Mouse (Mus musculus) spleen, postnatal 14 days (tissue): ENCODE data around the gene Ccdc151.

Experiments used
- DNase-seq, 2 experiments: peaks; one replicate each; pipeline ENCODE4 v3.0.0; 2021 to 2022; ENCODE audit warnings: low spot score in 2 of 2

Ccdc151 gene

DNA sequence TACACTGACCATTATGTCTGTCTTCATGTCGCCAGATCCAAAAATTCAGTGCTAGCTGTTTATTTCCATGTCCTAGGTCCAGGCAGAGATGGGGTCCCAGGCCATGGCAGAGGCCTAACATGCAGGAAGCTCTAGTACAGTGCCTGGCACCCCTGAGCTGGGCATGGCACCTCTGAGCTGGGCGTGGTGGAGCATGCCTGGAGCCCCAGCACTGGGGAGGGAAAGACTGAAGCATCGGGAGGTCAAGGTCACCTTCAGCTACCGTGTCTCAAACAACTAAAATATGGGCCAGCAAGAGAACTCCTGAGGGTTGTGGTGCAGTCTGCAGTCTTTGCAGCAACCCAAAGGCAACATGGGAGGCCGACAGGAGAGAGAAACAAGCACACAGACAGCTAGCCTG, 44.1 kb downstream of the Ccdc151 start:
- DNase-seq, result no peak

DNA sequence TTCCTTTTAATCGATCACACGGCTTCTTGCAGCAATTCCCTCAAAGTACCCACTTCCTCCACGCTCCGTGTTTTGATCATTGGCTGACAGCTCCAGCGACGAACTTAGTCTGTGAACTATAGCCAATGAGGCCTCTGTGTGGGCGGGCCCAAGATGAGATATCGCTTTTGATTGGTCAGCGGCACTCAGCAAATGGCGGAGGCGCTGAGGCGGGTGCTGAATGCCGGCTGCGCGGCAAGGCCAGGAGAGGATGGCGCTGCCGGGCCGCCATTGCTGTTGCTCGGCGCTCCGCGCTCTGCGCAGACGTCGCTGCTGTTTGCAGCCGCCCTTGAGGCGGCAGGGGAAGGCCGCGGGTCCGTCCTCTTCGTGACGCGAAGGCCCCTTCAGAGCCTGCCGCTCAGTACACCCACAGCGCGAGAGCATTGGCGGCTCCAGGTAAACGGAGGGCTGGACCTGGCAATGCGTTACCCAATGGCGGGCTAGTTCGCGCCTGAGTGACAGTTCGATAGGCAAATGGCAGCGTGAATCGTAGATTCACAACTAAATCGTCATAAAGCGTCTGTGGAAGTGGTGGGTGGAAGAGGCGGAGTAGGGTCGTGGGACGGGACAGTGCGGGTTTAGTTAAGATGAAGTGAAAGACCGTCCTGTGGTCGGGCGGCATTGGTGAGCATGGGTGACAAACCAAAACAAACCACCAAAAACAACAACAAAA, 46.7 kb downstream of the Ccdc151 start, which contains the start of gene Swsap1:
TSS of gene Swsap1 (plus strand) at position 186 of the 712 bp plus-strand sequence.
- DNase-seq, result peak; percentile 96 to 97

DNA sequence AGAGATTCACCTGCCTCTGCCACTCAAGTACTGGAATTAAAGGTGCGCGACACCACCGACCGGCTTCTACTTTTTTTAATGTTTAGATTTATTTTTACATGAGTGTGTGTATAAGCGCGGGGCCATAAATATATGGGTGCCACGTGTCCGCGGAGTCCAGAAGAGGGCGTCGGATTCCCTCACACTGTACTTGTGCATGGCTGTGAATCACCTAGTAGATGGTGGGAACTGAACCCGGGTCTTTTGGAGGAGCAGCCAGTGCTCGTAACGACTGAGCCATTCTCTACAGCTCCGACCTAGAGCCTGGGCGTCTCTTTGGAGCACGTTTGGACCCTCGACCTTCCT, 47.2 kb downstream of the Ccdc151 start:
- no peak for DNase-seq

DNA sequence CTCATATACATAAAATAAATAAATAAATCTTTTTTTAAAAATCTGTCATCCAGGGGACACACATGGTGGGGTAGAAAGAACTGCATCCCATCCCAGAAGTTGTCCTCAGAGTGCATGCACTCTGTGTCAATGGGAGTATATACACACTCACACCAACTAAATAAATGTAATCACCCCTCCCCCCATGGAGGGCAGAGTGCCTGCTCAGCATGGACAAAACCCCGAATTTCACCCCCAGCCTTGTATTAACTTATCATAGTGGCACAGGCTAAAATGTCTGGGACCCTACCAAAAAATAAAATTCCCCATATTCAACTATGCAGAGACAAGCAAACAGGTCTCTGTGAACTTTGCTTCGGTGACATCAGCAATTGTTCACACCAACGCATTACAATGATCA, 47.8 kb downstream of the Ccdc151 start:
- no peak for DNase-seq

DNA sequence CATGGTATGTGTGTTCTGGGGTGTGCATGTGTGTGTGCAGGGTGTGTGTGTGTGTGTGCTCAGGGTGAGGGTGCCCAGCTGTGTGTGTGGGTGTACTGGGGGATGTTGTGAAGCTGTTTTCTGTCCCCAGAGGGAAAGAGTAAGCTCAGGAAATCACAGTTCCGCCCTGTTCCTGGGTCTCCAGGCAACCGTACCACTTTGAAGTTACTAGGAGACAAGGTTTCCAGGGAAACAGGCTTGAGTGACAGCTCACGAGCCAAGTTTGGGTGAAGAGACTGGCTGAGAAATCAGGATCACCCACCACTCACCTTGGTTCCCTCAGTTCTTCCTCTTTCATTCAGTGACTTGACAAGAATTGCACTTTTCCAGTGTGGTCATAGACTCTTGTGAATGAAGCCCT, 48.8 kb downstream of the Ccdc151 start:
- no peak for DNase-seq

DNA sequence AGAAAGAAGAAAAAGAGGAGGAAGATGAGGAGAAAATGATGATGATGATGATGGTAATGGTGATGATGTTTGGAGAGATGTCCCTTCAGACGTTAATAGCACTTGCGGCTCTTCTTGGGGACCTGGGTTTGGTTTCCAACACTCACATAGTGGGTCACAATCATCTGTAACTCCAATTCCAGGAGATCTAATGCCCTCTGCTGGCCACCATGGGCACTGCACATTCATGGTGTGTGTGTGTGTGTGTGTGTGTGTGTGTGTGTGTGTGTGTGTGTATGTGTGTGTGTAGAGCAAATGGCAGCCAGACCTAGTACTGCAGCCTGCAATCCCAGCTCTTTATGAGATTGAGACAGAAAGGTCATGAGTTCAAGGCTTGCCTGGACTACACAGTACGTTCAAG, 50.5 kb downstream of the Ccdc151 start:
- no peak for DNase-seq

DNA sequence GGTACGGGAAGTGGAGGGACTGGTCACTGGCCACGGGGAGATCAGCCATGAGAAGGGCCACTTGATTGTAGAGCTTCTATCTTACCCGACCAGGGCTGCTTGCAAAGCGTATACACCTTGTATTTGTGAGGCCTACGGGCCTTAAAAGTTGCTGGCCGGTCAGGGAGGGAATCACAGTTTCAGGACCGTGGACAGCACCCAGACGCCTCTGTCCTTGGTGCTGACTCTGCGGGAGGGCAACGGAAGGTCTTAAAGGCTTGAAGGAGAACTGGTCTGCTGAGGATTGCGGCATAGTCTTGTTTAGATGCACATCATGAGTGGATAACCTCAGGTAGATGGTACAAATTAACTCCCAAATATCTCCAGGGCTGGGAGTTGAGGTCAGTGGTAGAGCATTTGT, 52.1 kb downstream of the Ccdc151 start:
- peak; percentile 55 to 71 for DNase-seq

DNA sequence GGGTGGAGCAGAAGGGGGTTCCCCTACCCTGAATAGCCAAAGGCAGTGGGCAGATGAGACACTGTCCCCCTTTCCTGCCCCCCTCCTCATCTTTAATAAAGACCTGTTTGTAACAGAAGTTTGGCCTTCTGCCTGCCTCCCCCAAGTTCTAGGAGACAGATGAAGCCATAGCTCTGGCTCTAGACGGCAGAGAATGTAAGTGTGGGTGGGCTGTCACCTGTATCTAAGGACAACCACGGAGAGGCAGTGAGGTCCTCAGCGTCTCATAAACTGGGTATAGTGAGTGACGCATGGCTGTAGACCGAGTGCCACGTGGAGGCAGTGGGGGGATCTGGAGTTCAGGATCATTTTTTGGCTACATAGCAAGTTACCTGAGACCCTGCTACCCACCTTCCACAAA, 53.6 kb downstream of the Ccdc151 start:
- DNase-seq, result no peak

DNA sequence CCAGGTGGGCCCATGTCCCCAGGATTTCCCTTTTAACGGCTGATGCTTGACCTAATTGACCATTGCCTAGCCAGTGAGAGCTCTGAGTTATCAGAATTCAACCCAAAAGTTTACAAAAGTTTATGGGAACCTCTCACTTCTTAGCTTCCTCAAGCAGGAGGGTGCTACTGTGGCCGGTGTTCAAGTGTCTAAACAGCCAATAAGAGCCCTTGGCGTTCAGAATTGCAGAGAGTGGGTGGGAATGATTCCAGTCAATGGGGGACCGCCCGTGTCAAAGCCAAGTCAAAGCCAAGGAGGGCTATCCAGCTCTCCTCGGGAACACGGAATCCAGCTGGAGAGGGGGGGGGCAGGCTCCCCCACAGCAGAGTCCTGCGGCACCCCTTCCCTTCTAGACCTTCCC, 54.3 kb downstream of the Ccdc151 start:
- DNase-seq, result no peak

DNA sequence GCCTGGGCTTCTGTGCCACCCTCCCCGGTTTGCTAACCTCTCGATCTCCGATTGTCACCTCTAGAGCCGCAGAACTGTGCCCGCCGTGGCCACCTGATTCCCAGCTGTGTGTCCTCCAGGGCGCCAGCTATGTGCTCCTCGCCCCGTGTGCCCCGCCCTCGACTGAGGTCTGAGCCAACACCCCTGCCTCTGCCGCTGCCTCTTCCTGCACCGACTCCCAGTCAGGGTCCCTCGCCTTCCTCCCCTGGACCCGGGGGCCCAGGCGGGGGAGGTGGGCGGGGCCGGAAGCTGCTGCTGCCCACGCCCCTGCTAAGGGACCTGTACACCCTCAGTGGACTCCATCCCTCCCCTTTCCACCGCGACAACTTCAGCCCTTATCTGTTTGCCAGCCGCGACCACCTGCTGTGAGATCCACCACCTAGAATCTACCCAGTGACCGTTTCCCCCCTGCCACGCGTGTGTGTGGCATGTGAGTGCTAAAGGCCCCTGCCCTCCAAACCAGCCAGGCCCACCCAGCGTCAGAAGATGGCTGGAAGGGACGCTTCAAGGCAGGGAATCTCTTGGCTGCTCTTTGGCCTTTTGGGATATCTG, 54.8 kb downstream of the Ccdc151 start:
- no peak for DNase-seq

DNA sequence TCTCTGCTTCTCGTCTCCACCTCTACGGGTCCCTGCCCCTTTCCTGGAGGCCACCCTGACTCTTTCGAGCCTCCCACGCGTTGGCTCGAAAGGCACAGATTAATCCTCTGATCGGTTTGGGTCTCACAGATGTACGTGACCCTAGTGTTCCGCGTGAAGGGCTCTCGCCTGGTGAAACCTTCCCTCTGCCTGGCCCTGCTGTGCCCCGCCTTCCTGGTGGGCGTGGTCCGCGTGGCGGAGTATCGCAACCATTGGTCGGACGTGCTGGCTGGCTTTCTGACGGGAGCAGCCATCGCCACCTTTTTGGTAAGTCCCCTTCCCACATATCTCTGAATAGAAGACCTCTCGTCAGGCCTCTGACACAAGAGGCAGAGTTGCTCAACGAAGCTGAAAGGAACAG, 58.2 kb downstream of the Ccdc151 start:
- no peak for DNase-seq

DNA sequence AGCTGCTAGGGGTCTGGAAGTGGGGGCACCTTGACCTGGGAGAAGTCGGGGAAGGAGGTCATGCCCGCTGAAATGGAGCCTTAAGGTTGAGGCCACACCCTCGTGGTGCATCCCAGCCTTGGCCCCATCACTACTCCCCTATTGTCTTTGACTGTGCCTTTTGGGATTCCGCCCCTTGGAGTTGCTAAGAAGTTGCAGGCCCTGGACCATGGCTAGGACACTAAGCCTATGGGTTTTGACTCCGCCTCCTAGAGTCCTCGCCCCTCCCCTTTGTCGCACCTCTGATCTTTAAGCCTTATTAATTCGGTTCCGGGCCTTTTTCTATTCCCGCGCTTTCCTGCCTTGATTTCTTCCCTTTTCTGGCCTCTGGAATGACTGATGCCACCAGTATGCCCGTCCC, 58.8 kb downstream of the Ccdc151 start:
- no peak for DNase-seq

DNA sequence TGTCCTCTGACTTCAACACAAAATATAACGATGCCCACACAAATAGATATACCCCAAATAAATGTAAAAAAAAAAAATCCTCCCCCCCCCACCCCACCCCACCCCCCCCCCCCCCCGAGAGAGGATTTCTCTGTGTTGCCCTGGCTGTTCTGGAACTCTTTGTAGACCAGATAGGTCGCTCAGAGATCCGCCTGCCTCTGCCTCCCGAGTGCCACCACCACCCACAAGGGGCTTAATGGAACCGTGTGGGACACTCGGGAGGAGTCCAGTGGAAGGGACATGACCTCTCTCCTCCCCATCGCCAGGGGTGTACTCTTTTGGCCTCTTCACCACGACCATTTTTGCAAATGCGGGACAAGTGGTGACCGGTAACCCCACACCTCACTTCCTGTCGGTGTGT, 59.4 kb downstream of the Ccdc151 start:
- DNase-seq, result no peak
